Mouse (Mus musculus): ENCODE data around the gene Dock8.
A peak's percentile ranks its signal among the peaks of the same experiment; 100 is the strongest.

The Dock8 gene

DNA sequence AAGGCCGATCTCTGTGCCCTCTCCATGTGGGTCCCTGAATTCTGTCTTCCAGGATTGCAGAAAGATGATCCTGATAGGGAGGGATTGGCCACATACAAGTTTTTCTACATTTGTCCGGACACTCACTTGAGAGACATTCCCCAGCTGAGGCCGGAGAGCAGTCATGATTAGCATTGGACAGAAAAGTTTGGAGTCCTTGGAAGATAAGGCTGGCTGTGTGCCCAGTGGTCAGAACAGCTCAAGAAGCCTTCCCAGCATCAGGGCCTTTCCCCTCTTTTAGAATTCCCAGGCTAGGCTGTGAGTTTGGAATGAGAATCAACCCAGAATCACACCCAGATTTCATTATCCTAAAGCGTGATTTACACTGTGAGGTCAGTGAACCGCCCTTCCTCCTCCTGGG, 187.0 kb downstream of the Dock8 start:
- no peak for DNase-seq (ENCODE audit: low read depth, low spot score)

- no peak for DNase-seq (ENCODE audit: low read depth, low spot score)
Measured at GRCm38 (mm10) chr19:25187681-25188080, 188.3 kb downstream of the Dock8 start.

- DNase-seq (ENCODE audit: low read depth, low spot score), result no peak
Measured at GRCm38 (mm10) chr19:25193751-25194150, 194.4 kb downstream of the Dock8 start.

GRCm38 (mm10) chr19:25200081-25200860, 200.9 kb downstream of the Dock8 start:
- no peak for DNase-seq (ENCODE audit: low read depth, low spot score)

DNA sequence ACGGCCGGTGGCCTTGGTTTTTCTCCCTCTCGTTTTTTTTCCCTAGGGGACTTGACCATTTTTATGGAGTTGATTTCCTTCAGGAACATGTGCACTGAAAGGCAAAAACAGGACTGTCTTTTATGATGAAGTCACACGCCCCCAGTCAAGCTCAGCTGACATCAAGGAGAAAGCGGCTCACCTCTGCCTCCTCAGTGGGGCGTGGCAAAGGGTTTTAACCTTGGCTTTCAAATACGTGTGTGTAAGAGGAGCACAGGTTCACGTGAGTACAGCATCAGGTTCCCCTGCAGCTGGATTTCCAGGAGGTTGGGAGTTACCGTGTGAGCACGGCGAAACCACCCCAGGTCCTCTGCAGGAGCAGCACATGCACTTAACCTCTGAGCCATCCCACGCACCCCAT, 203.7 kb downstream of the Dock8 start:
- DNase-seq (ENCODE audit: low read depth, low spot score), result no peak

- no peak for DNase-seq (ENCODE audit: low read depth, low spot score)
Measured at GRCm38 (mm10) chr19:25206969-25207368, 207.6 kb downstream of the Dock8 start.

DNA sequence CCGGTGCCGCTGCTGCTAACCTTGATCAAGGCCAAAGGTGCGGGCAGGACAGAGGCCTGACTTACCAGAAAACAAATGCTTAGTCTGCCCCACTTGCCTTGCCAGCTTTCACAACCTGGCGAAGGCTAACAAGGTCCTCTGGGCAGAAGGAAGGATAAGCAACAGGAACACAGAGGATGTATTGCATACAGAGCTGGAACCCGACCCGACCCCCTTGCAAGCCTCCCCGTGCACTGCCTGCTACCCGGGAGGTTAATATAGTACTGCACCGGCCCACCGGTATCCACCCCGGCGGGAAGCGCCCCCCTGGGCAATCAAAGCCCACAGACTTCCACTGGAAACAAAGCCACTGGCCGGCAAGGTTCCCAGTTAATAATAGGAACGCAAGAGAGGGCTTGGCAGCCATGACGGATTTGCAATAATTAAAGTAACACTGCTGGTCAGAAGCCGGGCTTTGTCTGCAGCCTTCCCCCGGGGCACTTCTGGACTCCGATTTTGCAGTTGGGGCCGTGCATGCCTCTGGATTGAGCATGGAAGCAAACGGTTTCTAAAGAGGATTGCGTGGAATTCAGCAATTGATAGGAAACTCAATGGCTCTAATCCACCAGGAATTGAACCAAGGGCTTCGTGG, 208.5 kb downstream of the Dock8 start:
- DNase-seq (ENCODE audit: low read depth, low spot score), result no peak

- no peak for DNase-seq (ENCODE audit: low read depth, low spot score)
Measured at GRCm38 (mm10) chr19:25208596-25209110, 209.3 kb downstream of the Dock8 start.

- DNase-seq (ENCODE audit: low read depth, low spot score), result no peak
Measured at GRCm38 (mm10) chr19:25220611-25221010, 221.3 kb downstream of the Dock8 start.

DNA sequence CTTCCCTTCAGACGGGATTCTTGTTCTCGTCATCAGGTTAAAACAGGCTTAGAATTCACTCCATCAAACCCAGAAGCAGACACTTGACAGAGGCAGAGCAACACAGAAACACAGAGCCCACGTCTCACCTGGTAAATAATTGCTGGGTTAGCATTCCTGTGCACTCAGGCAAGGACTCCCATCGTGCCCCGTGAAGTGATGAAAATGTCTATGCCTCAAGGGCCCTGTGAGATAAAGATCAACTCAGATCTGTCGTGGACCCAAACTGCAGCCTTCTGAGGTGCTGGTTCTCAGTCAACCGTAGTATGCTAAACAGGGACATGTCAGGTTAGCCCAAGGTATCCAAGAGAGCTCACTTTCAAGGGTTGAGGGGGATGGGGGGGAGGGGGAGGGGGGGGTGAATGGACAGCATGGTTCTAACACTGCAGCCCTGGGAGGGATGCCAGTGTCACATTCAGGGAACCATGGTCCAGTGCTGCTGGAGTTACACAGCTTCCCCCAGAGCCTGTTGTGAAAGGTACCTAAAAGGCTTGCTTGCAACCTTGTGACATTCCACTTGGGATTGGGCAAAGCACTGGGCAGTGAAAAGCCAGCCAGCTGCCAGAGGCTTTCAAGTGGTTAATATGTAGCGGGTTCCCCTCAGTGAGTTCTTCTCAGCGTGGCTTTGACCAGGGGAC, 222.8 kb downstream of the Dock8 start:
- no peak for DNase-seq (ENCODE audit: low read depth, low spot score)

- DNase-seq (ENCODE audit: low read depth, low spot score), result no peak
Measured at GRCm38 (mm10) chr19:25230058-25230974, 231.0 kb downstream of the Dock8 start.

- no peak for DNase-seq (ENCODE audit: low read depth, low spot score)
Measured at GRCm38 (mm10) chr19:25230975-25231334, 231.6 kb downstream of the Dock8 start.

GRCm38 (mm10) chr19:25232032-25232431, 232.7 kb downstream of the Dock8 start:
- no peak for DNase-seq (ENCODE audit: low read depth, low spot score)

- DNase-seq (ENCODE audit: low read depth, low spot score), result peak; percentile 54
Measured at GRCm38 (mm10) chr19:25236596-25237491, 237.5 kb downstream of the Dock8 start, which contains the start of gene Kank1. Kank1 (plus strand) TSS chr19:25236975.

DNA sequence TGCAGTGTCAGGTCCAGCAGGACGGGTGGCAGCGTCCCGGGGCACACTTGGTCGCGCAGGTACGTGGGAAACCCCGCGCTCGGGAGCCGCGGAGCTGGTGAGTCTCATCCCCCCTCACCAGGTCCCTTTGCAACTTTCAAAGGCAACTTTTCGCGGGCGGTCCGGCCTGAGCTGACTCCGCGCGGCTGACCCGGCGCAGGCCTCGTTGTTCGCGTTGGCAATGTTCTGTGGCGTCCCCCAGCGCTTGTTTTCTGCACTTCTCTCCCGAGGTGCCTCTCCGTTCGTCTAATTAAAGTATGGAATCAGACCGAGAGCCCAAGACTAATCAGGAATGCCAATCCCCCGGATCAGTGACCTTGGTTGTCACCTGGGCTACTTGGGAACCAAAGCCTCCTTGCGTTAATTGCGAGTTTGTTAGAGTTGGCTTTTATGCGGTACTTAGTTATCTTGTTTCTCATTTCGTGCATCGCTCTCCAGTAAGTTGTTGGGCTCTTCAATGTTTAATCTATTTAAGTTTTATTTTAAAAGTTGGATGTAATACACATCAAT, 238.2 kb downstream of the Dock8 start:
- peak; percentile 33 for DNase-seq (ENCODE audit: low read depth, low spot score)

- DNase-seq (ENCODE audit: low read depth, low spot score), result no peak
Measured at GRCm38 (mm10) chr19:25238121-25238520, 238.8 kb downstream of the Dock8 start.

- no peak for DNase-seq (ENCODE audit: low read depth, low spot score)
Measured at GRCm38 (mm10) chr19:25243566-25243965, 244.2 kb downstream of the Dock8 start.

GRCm38 (mm10) chr19:25246062-25246461, 246.7 kb downstream of the Dock8 start:
- DNase-seq (ENCODE audit: low read depth, low spot score), result no peak

GRCm38 (mm10) chr19:25247858-25248552, 248.7 kb downstream of the Dock8 start:
- no peak for DNase-seq (ENCODE audit: low read depth, low spot score)
